Comparison of ENCODE assay signal across 17 mouse cellular contexts in the genomic region with DNA sequence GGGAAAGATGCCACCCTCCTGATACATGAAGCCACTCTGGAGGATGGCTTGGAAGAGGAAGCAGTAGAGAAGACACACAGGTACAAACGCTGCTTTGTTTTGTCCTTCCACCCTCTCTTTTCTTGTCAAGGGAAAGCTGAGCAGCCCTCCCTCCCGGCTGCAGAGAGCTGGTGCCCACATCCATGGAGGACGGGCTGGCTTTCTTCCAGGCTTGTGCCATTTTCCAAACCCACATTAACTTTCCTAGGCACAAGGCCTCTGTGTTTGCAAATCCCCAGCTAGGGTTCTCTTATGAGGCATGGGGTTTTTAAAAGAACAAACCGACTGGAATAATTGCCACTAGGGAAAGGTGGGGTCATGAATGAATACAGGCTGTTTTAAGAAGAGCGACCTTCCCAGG.
"Had no signal": no experiment of that assay in that cellular context is flagged by ENCODE, and none has a peak within 500 bp of the region (broad histone marks: within the 10 kb centered on the region; RNA-seq: fewer than 3 reads in every experiment).

No protein-coding gene starts in this region.

- DNase-seq: gastrocnemius, adult 2 months; gastrocnemius, postnatal 10 days; gastrocnemius, postnatal 25 days; heart, adult 18-20 months; heart, postnatal 10 days; heart, postnatal 4 days; kidney, adult 18-20 months; kidney, adult 8-10 months; kidney, postnatal 10 days; kidney, postnatal 25 days; kidney, postnatal 4 days; liver had no signal

- ATAC-seq: hindbrain, embryonic 16.5 days; inflammation-experienced regulatory T-cells, adult 6 months; intestine, embryonic 15.5 days; intestine, postnatal 0 days; liver, embryonic 12.5 days had no signal
